Mouse (Mus musculus): ENCODE measurements around the gene Gtf2f2.
A peak's percentile ranks its signal among the peaks of the same experiment; 100 is the strongest.
"Not testable (repeated sequence)": the region's sequence is repeated elsewhere in the genome, so short reads cannot be mapped to it uniquely, and the experiment has no call there.

The Gtf2f2 gene

GRCm38 (mm10) chr14:75992371-75992770 lies 18.3 kb downstream of the Gtf2f2 start:
- no peak for DNase-seq

- no peak for DNase-seq
These were observed 19.7 kb downstream of the Gtf2f2 start for GRCm38 (mm10) chr14:75990936-75991335.

- DNase-seq = no peak
These were observed 21.5 kb downstream of the Gtf2f2 start for GRCm38 (mm10) chr14:75989168-75989567.

GRCm38 (mm10) chr14:75986878-75987483 lies 23.7 kb downstream of the Gtf2f2 start:
- DNase-seq = no peak

GRCm38 (mm10) chr14:75985112-75985511 lies 25.6 kb downstream of the Gtf2f2 start:
- DNase-seq = no peak

- no peak for DNase-seq
These were observed 26.8 kb downstream of the Gtf2f2 start for GRCm38 (mm10) chr14:75983891-75984290.

GRCm38 (mm10) chr14:75981231-75981630 lies 29.4 kb downstream of the Gtf2f2 start:
- no peak for DNase-seq

GRCm38 (mm10) chr14:75976107-75976506 lies 34.6 kb downstream of the Gtf2f2 start:
- no peak for DNase-seq

- DNase-seq = no peak
These were observed 43.4 kb downstream of the Gtf2f2 start for GRCm38 (mm10) chr14:75967291-75967690.

GRCm38 (mm10) chr14:75964433-75964832 lies 46.2 kb downstream of the Gtf2f2 start:
- no peak for DNase-seq

GRCm38 (mm10) chr14:75964000-75964399 lies 46.7 kb downstream of the Gtf2f2 start:
- no peak for DNase-seq

- DNase-seq = peak; percentile 16
These were observed 47.5 kb downstream of the Gtf2f2 start for GRCm38 (mm10) chr14:75963215-75963614.

GRCm38 (mm10) chr14:75962250-75962649 lies 48.4 kb downstream of the Gtf2f2 start:
- peak; percentile 72 for DNase-seq

- no peak for DNase-seq
These were observed 55.9 kb downstream of the Gtf2f2 start, which contains the start of gene Kctd4 for GRCm38 (mm10) chr14:75954766-75955165. Gene Kctd4 (plus strand): TSS chr14:75955009.

- no peak for DNase-seq
These were observed 57.7 kb downstream of the Gtf2f2 start for GRCm38 (mm10) chr14:75953011-75953410.

- DNase-seq = no peak
These were observed 63.0 kb downstream of the Gtf2f2 start for GRCm38 (mm10) chr14:75947674-75948073.

- DNase-seq = no peak
These were observed 68.3 kb downstream of the Gtf2f2 start for GRCm38 (mm10) chr14:75942365-75942764.

GRCm38 (mm10) chr14:75941500-75941899 lies 69.2 kb downstream of the Gtf2f2 start:
- no peak for DNase-seq

GRCm38 (mm10) chr14:75937714-75938113 lies 73.0 kb downstream of the Gtf2f2 start:
- DNase-seq = no peak

- DNase-seq = no peak
These were observed 76.3 kb downstream of the Gtf2f2 start for GRCm38 (mm10) chr14:75934359-75934758.

GRCm38 (mm10) chr14:75931266-75931665 lies 79.4 kb downstream of the Gtf2f2 start:
- peak; percentile 16 for DNase-seq

GRCm38 (mm10) chr14:75929713-75930112 lies 81.0 kb downstream of the Gtf2f2 start:
- not testable (repeated sequence) for DNase-seq

- no peak for DNase-seq
These were observed 87.2 kb downstream of the Gtf2f2 start for GRCm38 (mm10) chr14:75923314-75924052.

GRCm38 (mm10) chr14:75912665-75913064 lies 98.0 kb downstream of the Gtf2f2 start:
- no peak for DNase-seq
